ENCODE assay signal across 8 mouse cellular contexts in genomic region chr8:120535452-120536305, GRCm38 (mm10). TPM values are rescaled to one million over a fixed set of nuclear protein-coding genes. Genes with fewer than 3 reads are reported as not detected.
DNase-seq lines count a peak whose midpoint lies in the region; ATAC-seq and TF ChIP-seq lines count a peak whose summit lies in the region.

No protein-coding gene starts in this region.

- H3K4me2 ChIP-seq in forebrain, embryonic 15.5 days (replicated peaks) = peak overlapping the region; percentile 99
- H3K4me2 ChIP-seq in hindbrain, postnatal 0 days (ENCODE audit: low read depth, low read length) = peak overlapping the region; percentile 99
- peak overlapping the region; percentile 99 for H3K4me2 ChIP-seq in limb, embryonic 14.5 days (replicated peaks; ENCODE audit: low read depth, low read length, severe bottlenecking)
- H3K4me2 ChIP-seq in midbrain, embryonic 16.5 days (ENCODE audit: low read length) = peak overlapping the region; percentile 98
- H3K4me2 ChIP-seq in stomach, embryonic 16.5 days (ENCODE audit: low read depth, low read length) = peak overlapping the region; percentile 98

- H3K27me3 ChIP-seq in forebrain, embryonic 15.5 days = no peaks in the 10 kb centered on the region
- no peaks in the 10 kb centered on the region for H3K27me3 ChIP-seq in hindbrain, postnatal 0 days (ENCODE audit: insufficient read depth, low read length)
- no peaks in the 10 kb centered on the region for H3K27me3 ChIP-seq in limb, embryonic 14.5 days (ENCODE audit: control insufficient read depth, insufficient read depth, low read length)
- no peaks in the 10 kb centered on the region for H3K27me3 ChIP-seq in midbrain, embryonic 16.5 days (ENCODE audit: control insufficient read depth, insufficient read depth, low read depth, low read length)
- H3K27me3 ChIP-seq in stomach, embryonic 16.5 days (ENCODE audit: control insufficient read depth, insufficient read depth, low read length) = no peaks in the 10 kb centered on the region

- H3K9ac ChIP-seq in forebrain, embryonic 15.5 days (replicated peaks) = peak overlapping the region; percentile 65
- H3K9ac ChIP-seq in hindbrain, postnatal 0 days (replicated peaks; ENCODE audit: low read length) = peak overlapping the region; percentile 72
- peak overlapping the region; percentile 51 for H3K9ac ChIP-seq in limb, embryonic 14.5 days (ENCODE audit: low read depth, low read length, severe bottlenecking)
- H3K9ac ChIP-seq in midbrain, embryonic 16.5 days (ENCODE audit: low read depth, low read length) = peak overlapping the region; percentile 85
- peak overlapping the region; percentile 81 for H3K9ac ChIP-seq in stomach, embryonic 16.5 days (ENCODE audit: low read length)

- no peaks in the 10 kb centered on the region for H3K9me3 ChIP-seq in forebrain, embryonic 15.5 days
- H3K9me3 ChIP-seq in hindbrain, postnatal 0 days (ENCODE audit: low read length) = no peaks in the 10 kb centered on the region
- no peaks in the 10 kb centered on the region for H3K9me3 ChIP-seq in limb, embryonic 14.5 days (ENCODE audit: control insufficient read depth, low read length)
- H3K9me3 ChIP-seq in midbrain, embryonic 16.5 days (replicated peaks; ENCODE audit: control insufficient read depth, low read length, poor library complexity, severe bottlenecking) = no peaks in the 10 kb centered on the region
- H3K9me3 ChIP-seq in stomach, embryonic 16.5 days (replicated peaks; ENCODE audit: control insufficient read depth, low read length) = no peaks in the 10 kb centered on the region

- no peak for TF ChIP-seq POLR2A in limb, embryonic 14.5 days (IDR thresholded peaks at IDR 0.05; ENCODE audit: borderline replicate concordance, extremely low read depth, insufficient read depth, insufficient read length)

- H3K4me3 ChIP-seq in forebrain, embryonic 15.5 days = peak overlapping the region; percentile 78
- peak overlapping the region; percentile 62 for H3K4me3 ChIP-seq in hindbrain, postnatal 0 days (ENCODE audit: low read length)
- peak overlapping the region; percentile 55 for H3K4me3 ChIP-seq in limb, embryonic 14.5 days (replicated peaks; ENCODE audit: low read length)
- peak overlapping the region; percentile 70 for H3K4me3 ChIP-seq in midbrain, embryonic 16.5 days (ENCODE audit: low read depth, low read length)
- H3K4me3 ChIP-seq in stomach, embryonic 16.5 days (replicated peaks; ENCODE audit: low read length) = peak overlapping the region; percentile 66

- peak; percentile 61 for DNase-seq in gastrocnemius, adult 18-20 months (ENCODE audit: low spot score)
- DNase-seq in gastrocnemius, postnatal 4 days (ENCODE audit: low spot score in 2 of 2) = no peak
- DNase-seq in brain, adult 2 months (ENCODE audit: low read depth, low spot score) = peak; percentile 91
- DNase-seq in hindbrain, postnatal 0 days (ENCODE audit: low spot score) = peak; percentile 79
- peak; percentile 45 for DNase-seq in limb, embryonic 14.5 days (ENCODE audit: low spot score)

- peaks cover 90% of the 10 kb centered on the region for H3K4me1 ChIP-seq in forebrain, embryonic 15.5 days
- peaks cover 57% of the 10 kb centered on the region for H3K4me1 ChIP-seq in hindbrain, postnatal 0 days (ENCODE audit: insufficient read depth, low read length)
- peaks cover 82% of the 10 kb centered on the region for H3K4me1 ChIP-seq in limb, embryonic 14.5 days (ENCODE audit: control insufficient read depth, insufficient read depth, low read length)
- peaks cover 84% of the 10 kb centered on the region for H3K4me1 ChIP-seq in midbrain, embryonic 16.5 days (ENCODE audit: control insufficient read depth, insufficient read depth, low read length)
- H3K4me1 ChIP-seq in stomach, embryonic 16.5 days (ENCODE audit: control insufficient read depth, insufficient read depth, low read length) = peaks cover 86% of the 10 kb centered on the region

- 0 out of 2 replicates have a peak, but pooled peaks have one; percentile 6 for ATAC-seq in forebrain, embryonic 15.5 days (replicated peaks)
- no peak for ATAC-seq in hindbrain, postnatal 0 days
- no peak for ATAC-seq in limb, embryonic 14.5 days (ENCODE audit: low FRiP score, low read depth)
- no peak for ATAC-seq in midbrain, embryonic 16.5 days
- ATAC-seq in stomach, embryonic 16.5 days (ENCODE audit: insufficient read depth, low FRiP score) = no peak

- no peaks in the 10 kb centered on the region for H3K36me3 ChIP-seq in forebrain, embryonic 15.5 days
- H3K36me3 ChIP-seq in hindbrain, postnatal 0 days (ENCODE audit: insufficient read depth, low read length) = no peaks in the 10 kb centered on the region
- no peaks in the 10 kb centered on the region for H3K36me3 ChIP-seq in limb, embryonic 14.5 days (ENCODE audit: control insufficient read depth, insufficient read depth, low read length)
- no peaks in the 10 kb centered on the region for H3K36me3 ChIP-seq in midbrain, embryonic 16.5 days (ENCODE audit: control insufficient read depth, insufficient read depth, low read length)
- no peaks in the 10 kb centered on the region for H3K36me3 ChIP-seq in stomach, embryonic 16.5 days (ENCODE audit: control insufficient read depth, insufficient read depth, low read length)

- TF ChIP-seq CTCF in hindbrain, postnatal 0 days (IDR thresholded peaks at IDR 0.05; ENCODE audit: low read depth) = no peak

- under 1% methylated on average over 76 of the region's 79 CpGs for WGBS in forebrain, embryonic 15.5 days
- WGBS in hindbrain, postnatal 0 days = 3% methylated on average over 62 of the region's 79 CpGs
- 3% methylated on average over 50 of the region's 79 CpGs for WGBS in limb, embryonic 14.5 days
- WGBS in midbrain, embryonic 16.5 days = under 1% methylated on average over 78 of the region's 79 CpGs
- under 1% methylated on average over 79 of the region's 79 CpGs for WGBS in stomach, embryonic 16.5 days

- peak overlapping the region; percentile 98 for H3K27ac ChIP-seq in forebrain, embryonic 15.5 days (replicated peaks)
- H3K27ac ChIP-seq in hindbrain, postnatal 0 days = peak overlapping the region; percentile 92
- H3K27ac ChIP-seq in limb, embryonic 14.5 days (replicated peaks; ENCODE audit: low read depth, low read length) = peak overlapping the region; percentile 50; the same call in 1 of the 2 replicates
- peak overlapping the region; percentile 98 for H3K27ac ChIP-seq in midbrain, embryonic 16.5 days (ENCODE audit: low read length)
- peak overlapping the region; percentile 95 for H3K27ac ChIP-seq in stomach, embryonic 16.5 days (ENCODE audit: low read length)

RNA-seq across cellular contexts. Expression of gene Gins2, which starts 53.4 kb away (rescaled TPM):
- total RNA-seq in gastrocnemius, adult 18-20 months (2021) = under 1 TPM in 1 of 2 experiments, not detected in 1; 0.80 TPM
- 10 to 100 TPM; 22.5 to 26.3 TPM for total RNA-seq in gastrocnemius, postnatal 4 days (2021)
- 27.1 and 34.2 TPM in 2 replicates for polyA plus RNA-seq in forebrain, embryonic 15.5 days (2015; fragmentation: Nextera tagmentation; extraction: Ambion mirVana)
- total RNA-seq in hindbrain, postnatal 0 days (2014; rRNA removed) = 2.8 and 12.3 TPM in 2 replicates
- 17.2 and 20.6 TPM in 2 replicates for polyA plus RNA-seq in hindbrain, postnatal 0 days (2015; fragmentation: Nextera tagmentation; extraction: Ambion mirVana)
- polyA plus RNA-seq in limb, embryonic 14.5 days (2012; rRNA removed) = 72.3 and 97.9 TPM in 2 replicates
- 92.4 and 107 TPM in 2 replicates for polyA plus RNA-seq in limb, embryonic 14.5 days (2014; fragmentation: Nextera tagmentation; extraction: Ambion mirVana)
- polyA plus RNA-seq in midbrain, embryonic 16.5 days (2015; fragmentation: Nextera tagmentation; extraction: Ambion mirVana) = 10.7 and 13.3 TPM in 2 replicates
- polyA plus RNA-seq in stomach, embryonic 16.5 days (2015; fragmentation: Nextera tagmentation; extraction: Ambion mirVana) = 76.4 and 76.5 TPM in 2 replicates

Comparison
In these comparisons a context has a peak if more than half of its experiments do, and no peak if none do; other contexts are left out.
1. DNase-seq: peak in gastrocnemius, adult 18-20 months (single experiment), brain, adult 2 months (single experiment), hindbrain, postnatal 0 days (single experiment) and limb, embryonic 14.5 days (single experiment); none in gastrocnemius, postnatal 4 days (0 of 2).
2. Peak in every context shown above with its lines, with median percentiles within 50 percentile points of each other: H3K27ac ChIP-seq, H3K4me2 ChIP-seq, H3K4me3 ChIP-seq and H3K9ac ChIP-seq.